ENCODE assay signal across 19 mouse cellular contexts in the genomic region with DNA sequence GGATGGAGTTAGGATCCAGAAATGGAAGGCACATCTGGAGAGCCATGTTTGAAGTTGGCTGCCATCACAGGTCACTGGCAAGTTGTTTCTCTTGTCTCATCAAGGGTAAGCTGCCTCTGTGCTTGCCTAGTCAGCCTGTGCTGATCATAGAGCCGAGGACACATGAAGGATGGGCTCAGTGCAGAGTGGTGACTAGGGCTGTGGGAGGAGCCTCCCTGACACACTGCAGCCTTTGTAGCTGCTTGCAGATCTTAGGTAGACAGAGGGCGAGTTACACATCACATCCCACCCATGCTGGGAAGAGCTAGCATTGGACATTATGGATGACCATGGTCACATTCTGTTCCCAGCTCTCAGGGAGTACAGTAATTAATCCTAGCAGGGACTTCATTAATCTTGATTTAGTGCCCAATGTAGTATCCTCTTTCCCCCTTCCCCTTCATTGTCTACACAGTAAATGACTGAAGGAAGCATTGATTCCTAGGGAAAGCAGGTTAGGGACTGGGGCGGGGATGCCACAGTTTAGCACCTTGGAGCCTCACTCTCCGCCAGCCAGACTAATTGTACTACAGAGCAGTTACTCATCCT. TPM values are rescaled to one million over a fixed set of nuclear protein-coding genes. Genes with fewer than 3 reads are reported as not detected.
"Had no signal": no experiment of that assay in that cellular context is flagged by ENCODE, and none has a peak within 500 bp of the region (broad histone marks: within the 10 kb centered on the region; RNA-seq: fewer than 3 reads in every experiment).

No protein-coding gene starts in this region.

- ATAC-seq: intestine, postnatal 0 days; liver, postnatal 0 days; lung, postnatal 0 days; midbrain, embryonic 15.5 days had no signal

- H3K4me3 ChIP-seq: limb, embryonic 12.5 days; limb, embryonic 15.5 days; midbrain, embryonic 12.5 days; midbrain, embryonic 15.5 days; neural tube, embryonic 12.5 days had no signal

- H3K27me3 ChIP-seq: limb, embryonic 12.5 days; limb, embryonic 15.5 days; midbrain, embryonic 15.5 days; neural tube, embryonic 12.5 days had no signal

- H3K9me3 ChIP-seq: limb, embryonic 15.5 days; midbrain, embryonic 12.5 days; midbrain, embryonic 15.5 days; neural tube, embryonic 12.5 days had no signal

- H3K9ac ChIP-seq: limb, embryonic 12.5 days; limb, embryonic 15.5 days; liver, embryonic 14.5 days; liver, postnatal 0 days; lung, embryonic 14.5 days; midbrain, embryonic 12.5 days; midbrain, embryonic 15.5 days; neural tube, embryonic 12.5 days had no signal

- H3K4me2 ChIP-seq: limb, embryonic 12.5 days; limb, embryonic 15.5 days; liver, embryonic 11.5 days; lung, embryonic 14.5 days; midbrain, embryonic 12.5 days; midbrain, embryonic 15.5 days; neural tube, embryonic 12.5 days had no signal

- H3K27ac ChIP-seq: limb, embryonic 12.5 days; limb, embryonic 15.5 days; liver, embryonic 14.5 days; macrophage; midbrain, embryonic 12.5 days; midbrain, embryonic 15.5 days; neural tube, embryonic 12.5 days had no signal

- H3K4me1 ChIP-seq: midbrain, embryonic 12.5 days had no signal

- DNase-seq: kidney, postnatal 14 days; kidney, postnatal 4 days; left cerebral cortex, postnatal 4 days; liver, postnatal 0 days; lung, embryonic 14.5 days; thymus, adult 18-20 months; thymus, postnatal 36 days had no signal

- H3K36me3 ChIP-seq: limb, embryonic 12.5 days; limb, embryonic 15.5 days; midbrain, embryonic 12.5 days; midbrain, embryonic 15.5 days; neural tube, embryonic 12.5 days had no signal

RNA-seq across cellular contexts. Expression of gene Syt2, which starts 40.5 kb away (rescaled TPM):
- total RNA-seq: megakaryocyte, adult 5-6 weeks had no signal
- polyA plus RNA-seq: liver, postnatal 0 days; macrophage; spleen, adult 2 months had no signal
